Comparison of ENCODE assay signal across 28 mouse cellular contexts in genomic region chr4:63466192-63466591, GRCm38 (mm10). TPM values are rescaled to one million over a fixed set of nuclear protein-coding genes. Genes with fewer than 3 reads are reported as not detected.
DNase-seq lines count a peak whose midpoint lies in the region; ATAC-seq lines count a peak whose summit lies in the region.
"Had no signal": no experiment of that assay in that cellular context is flagged by ENCODE, and none has a peak within 500 bp of the region (broad histone marks: within the 10 kb centered on the region; RNA-seq: fewer than 3 reads in every experiment).

No protein-coding gene starts in this region.

- no peaks in the 10 kb centered on the region for H3K4me1 ChIP-seq in hindbrain, embryonic 11.5 days (replicated peaks; ENCODE audit: control insufficient read depth, insufficient read depth, low read length)
- no peaks in the 10 kb centered on the region for H3K4me1 ChIP-seq in hindbrain, embryonic 16.5 days (ENCODE audit: control insufficient read depth, insufficient read depth, low read depth, low read length)
- H3K4me1 ChIP-seq in kidney, embryonic 14.5 days (ENCODE audit: control insufficient read depth, insufficient read depth, low read length) = peaks cover 3% of the 10 kb centered on the region
- H3K4me1 ChIP-seq in midbrain, embryonic 10.5 days = peaks cover 29% of the 10 kb centered on the region
- peaks cover 5% of the 10 kb centered on the region; the same call in 1 of the 2 replicates for H3K4me1 ChIP-seq in midbrain, embryonic 11.5 days (ENCODE audit: control insufficient read depth, insufficient read depth, low read length)
- H3K4me1 ChIP-seq: embryonic facial prominence, embryonic 13.5 days; forebrain, embryonic 15.5 days had no signal

- whole genome bisulfite sequencing in hindbrain, embryonic 11.5 days = 66% methylated on average over 6 of the region's 6 CpGs
- WGBS in hindbrain, embryonic 16.5 days = 61% methylated on average over 6 of the region's 6 CpGs
- 50% methylated on average over 6 of the region's 6 CpGs for WGBS in kidney, embryonic 14.5 days
- 74% methylated on average over 6 of the region's 6 CpGs for WGBS in midbrain, embryonic 10.5 days
- WGBS in midbrain, embryonic 11.5 days = 71% methylated on average over 6 of the region's 6 CpGs

- no peak for DNase-seq in hindbrain, embryonic 11.5 days (ENCODE audit: low spot score)
- no peak for DNase-seq in kidney, adult 8-10 months
- no peak for DNase-seq in midbrain, embryonic 10.5 days (ENCODE audit: low spot score)
- no peak for DNase-seq in midbrain, embryonic 11.5 days (ENCODE audit: low spot score, missing footprints)
- DNase-seq in retina, postnatal 1 day = peak; percentile 50
- DNase-seq: adrenal gland, adult 2 months; adrenal gland, postnatal 14 days; cerebellum, adult 11-12 months; cerebellum, adult 8-10 months; cerebellum, postnatal 10 days; cerebellum, postnatal 36 days; embryo, embryonic 11 days; gastrocnemius, postnatal 25 days; heart, adult 18-20 months; heart, postnatal 10 days; heart, postnatal 4 days had no signal

- no peak overlapping the region for H3K27ac ChIP-seq in hindbrain, embryonic 11.5 days (ENCODE audit: low read depth, low read length)
- no peak overlapping the region for H3K27ac ChIP-seq in hindbrain, embryonic 16.5 days (ENCODE audit: low read depth, low read length)
- H3K27ac ChIP-seq in kidney, embryonic 14.5 days (ENCODE audit: low read depth, low read length) = no peak overlapping the region
- H3K27ac ChIP-seq in midbrain, embryonic 10.5 days (replicated peaks) = 0 out of 2 replicates have a peak overlapping the region, but pooled peaks have one; percentile 0
- H3K27ac ChIP-seq in midbrain, embryonic 11.5 days (ENCODE audit: low read depth, low read length) = no peak overlapping the region
- H3K27ac ChIP-seq: embryonic facial prominence, embryonic 10.5 days; embryonic facial prominence, embryonic 13.5 days; forebrain, embryonic 12.5 days; forebrain, embryonic 15.5 days; heart, embryonic 15.5 days; hindbrain, embryonic 15.5 days had no signal

- no peak overlapping the region for H3K9ac ChIP-seq in hindbrain, embryonic 11.5 days (ENCODE audit: low read depth, low read length)
- H3K9ac ChIP-seq in hindbrain, embryonic 16.5 days (ENCODE audit: low read depth, low read length) = no peak overlapping the region
- no peak overlapping the region for H3K9ac ChIP-seq in kidney, embryonic 14.5 days (ENCODE audit: low read depth, low read length)
- no peak overlapping the region for H3K9ac ChIP-seq in midbrain, embryonic 11.5 days (ENCODE audit: low read length)
- H3K9ac ChIP-seq: embryonic facial prominence, embryonic 13.5 days; forebrain, embryonic 12.5 days; forebrain, embryonic 15.5 days; heart, embryonic 15.5 days; hindbrain, embryonic 15.5 days had no signal

- H3K4me3 ChIP-seq in hindbrain, embryonic 11.5 days (ENCODE audit: low read depth, low read length) = no peak overlapping the region
- no peak overlapping the region for H3K4me3 ChIP-seq in hindbrain, embryonic 16.5 days (ENCODE audit: low read length)
- no peak overlapping the region for H3K4me3 ChIP-seq in kidney, embryonic 14.5 days (ENCODE audit: low read length)
- no peak overlapping the region for H3K4me3 ChIP-seq in midbrain, embryonic 10.5 days
- H3K4me3 ChIP-seq in midbrain, embryonic 11.5 days (ENCODE audit: low read depth, low read length) = no peak overlapping the region
- H3K4me3 ChIP-seq: embryonic facial prominence, embryonic 10.5 days; embryonic facial prominence, embryonic 13.5 days; erythroblast, embryonic 14.5 days; forebrain, embryonic 12.5 days; forebrain, embryonic 15.5 days; heart, embryonic 15.5 days; hindbrain, embryonic 15.5 days had no signal

- no peaks in the 10 kb centered on the region for H3K27me3 ChIP-seq in hindbrain, embryonic 11.5 days (ENCODE audit: control insufficient read depth, insufficient read depth, low read length)
- H3K27me3 ChIP-seq in hindbrain, embryonic 16.5 days (replicated peaks; ENCODE audit: control insufficient read depth, insufficient read depth, low read length) = no peaks in the 10 kb centered on the region
- no peaks in the 10 kb centered on the region for H3K27me3 ChIP-seq in kidney, embryonic 14.5 days (ENCODE audit: control insufficient read depth, insufficient read depth, low read length)
- H3K27me3 ChIP-seq in midbrain, embryonic 10.5 days (ENCODE audit: low read depth, poor library complexity, severe bottlenecking) = no peaks in the 10 kb centered on the region; the same call in 1 of the 2 replicates
- no peaks in the 10 kb centered on the region for H3K27me3 ChIP-seq in midbrain, embryonic 11.5 days (ENCODE audit: control insufficient read depth, insufficient read depth, low read length)
- H3K27me3 ChIP-seq: embryonic facial prominence, embryonic 13.5 days; forebrain, embryonic 15.5 days; heart, embryonic 15.5 days; hindbrain, embryonic 15.5 days had no signal

- 0 out of 2 replicates have a peak, but pooled peaks have one; percentile 39 for ATAC-seq in hindbrain, embryonic 11.5 days (ENCODE audit: low FRiP score)
- no peak for ATAC-seq in hindbrain, embryonic 16.5 days
- ATAC-seq in kidney, embryonic 14.5 days (ENCODE audit: low FRiP score, low TSS enrichment) = peak; percentile 37; the same call in 1 of the 2 replicates
- no peak for ATAC-seq in midbrain, embryonic 11.5 days (ENCODE audit: low FRiP score)
- no peak for ATAC-seq in cerebellum, adult (ENCODE audit: insufficient number of reproducible peaks, low FRiP score, low TSS enrichment)
- ATAC-seq: CD4-positive, CD25-positive, alpha-beta regulatory T cell, adult 4 months; forebrain, embryonic 15.5 days; inflammation-experienced regulatory T-cells, adult 6 months had no signal

- no peaks in the 10 kb centered on the region for H3K9me3 ChIP-seq in hindbrain, embryonic 11.5 days (ENCODE audit: control insufficient read depth, low read length)
- H3K9me3 ChIP-seq in hindbrain, embryonic 16.5 days (ENCODE audit: control insufficient read depth, low read length) = no peaks in the 10 kb centered on the region
- no peaks in the 10 kb centered on the region; the same call in 1 of the 2 replicates for H3K9me3 ChIP-seq in kidney, embryonic 14.5 days (ENCODE audit: control insufficient read depth, low read length)
- H3K9me3 ChIP-seq in midbrain, embryonic 10.5 days (replicated peaks) = no peaks in the 10 kb centered on the region
- H3K9me3 ChIP-seq in midbrain, embryonic 11.5 days (ENCODE audit: control insufficient read depth, low read length) = no peaks in the 10 kb centered on the region
- H3K9me3 ChIP-seq: embryonic facial prominence, embryonic 10.5 days; embryonic facial prominence, embryonic 13.5 days; forebrain, embryonic 12.5 days; forebrain, embryonic 15.5 days; heart, embryonic 15.5 days; hindbrain, embryonic 15.5 days had no signal

- no peak overlapping the region for H3K4me2 ChIP-seq in hindbrain, embryonic 11.5 days (replicated peaks; ENCODE audit: low read depth, low read length)
- no peak overlapping the region for H3K4me2 ChIP-seq in hindbrain, embryonic 16.5 days (ENCODE audit: low read length)
- H3K4me2 ChIP-seq in kidney, embryonic 14.5 days (replicated peaks; ENCODE audit: low read depth, low read length) = no peak overlapping the region
- H3K4me2 ChIP-seq in midbrain, embryonic 11.5 days = no peak overlapping the region
- H3K4me2 ChIP-seq: embryonic facial prominence, embryonic 13.5 days; forebrain, embryonic 12.5 days; forebrain, embryonic 15.5 days; heart, embryonic 15.5 days; hindbrain, embryonic 15.5 days had no signal

- H3K36me3 ChIP-seq in hindbrain, embryonic 11.5 days (ENCODE audit: control insufficient read depth, insufficient read depth, low read length) = no peaks in the 10 kb centered on the region
- H3K36me3 ChIP-seq in hindbrain, embryonic 16.5 days (ENCODE audit: control insufficient read depth, insufficient read depth, low read length) = no peaks in the 10 kb centered on the region
- peaks cover 2% of the 10 kb centered on the region; the same call in 1 of the 2 replicates for H3K36me3 ChIP-seq in kidney, embryonic 14.5 days (ENCODE audit: control insufficient read depth, insufficient read depth, low read length)
- H3K36me3 ChIP-seq in midbrain, embryonic 10.5 days = peaks cover 78% of the 10 kb centered on the region
- peaks cover 4% of the 10 kb centered on the region for H3K36me3 ChIP-seq in midbrain, embryonic 11.5 days (ENCODE audit: control insufficient read depth, insufficient read depth, low read length)
- H3K36me3 ChIP-seq: forebrain, embryonic 15.5 days; heart, embryonic 15.5 days; hindbrain, embryonic 15.5 days had no signal

RNA-seq across cellular contexts. Expression of gene Whrn, which starts 29.6 kb away (rescaled TPM):
- 5.9 and 6.6 TPM in 2 replicates for polyA plus RNA-seq in hindbrain, embryonic 11.5 days (2014; fragmentation: Nextera tagmentation; extraction: Ambion mirVana)
- polyA plus RNA-seq in hindbrain, embryonic 16.5 days (2015; fragmentation: Nextera tagmentation; extraction: Ambion mirVana) = 5.0 and 5.4 TPM in 2 replicates
- 8.0 and 8.7 TPM in 2 replicates for polyA plus RNA-seq in kidney, embryonic 14.5 days (2014; fragmentation: Nextera tagmentation; extraction: Ambion mirVana)
- polyA plus RNA-seq in midbrain, embryonic 10.5 days (2016; fragmentation: Nextera tagmentation; extraction: Ambion mirVana) = 8.6 and 8.8 TPM in 2 replicates
- 7.5 and 9.1 TPM in 2 replicates for polyA plus RNA-seq in midbrain, embryonic 11.5 days (2014; fragmentation: Nextera tagmentation; extraction: Ambion mirVana)

Comparison
In these comparisons a context has a peak if more than half of its experiments do, and no peak if none do; other contexts are left out.
1. ATAC-seq: peak in hindbrain, embryonic 11.5 days (single experiment) and kidney, embryonic 14.5 days (single experiment); none in hindbrain, embryonic 16.5 days (single experiment), midbrain, embryonic 11.5 days (single experiment) and cerebellum, adult (single experiment).